Mouse (Mus musculus): ENCODE results near the gene Nfam1. TPM values are rescaled to one million over a fixed set of nuclear protein-coding genes. Genes with fewer than 3 reads are reported as not detected.

The Nfam1 gene
- polyA plus RNA-seq, 1 experiment from 2014 or later, result 2.1 TPM

DNA sequence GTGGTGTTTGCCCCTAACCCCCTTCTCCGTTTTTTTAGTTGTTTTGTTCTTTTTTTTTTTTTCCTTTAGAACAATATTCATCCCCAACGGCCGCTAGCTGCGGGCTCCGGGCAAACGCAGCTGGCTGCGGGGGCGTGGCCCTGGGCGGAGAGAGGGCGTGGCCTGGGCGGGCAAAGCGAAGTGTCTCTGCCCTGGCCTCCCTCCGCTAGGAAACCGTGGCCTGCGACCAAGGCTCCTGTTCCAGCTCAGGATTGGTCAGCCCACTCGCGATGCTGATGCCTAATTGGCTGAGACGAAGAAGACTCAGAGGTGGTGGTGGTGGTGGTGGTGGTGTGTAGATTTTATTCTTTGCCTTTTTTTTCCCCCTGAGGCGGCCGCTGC, 45.4 kb downstream of the Nfam1 start, which contains the start of gene Tcf20:
Tcf20 (minus strand) TSS at position 141 of the 381 bp plus-strand sequence.
- under 1% methylated on average over 20 of the region's 20 CpGs for WGBS
- Histone ChIP-seq H3K4me2 (peak within 1 kb of the TSS; percentile 86), H3K4me3 (peak within 1 kb of the TSS; percentile 48), H3K27ac (replicated peaks) (peak within 1 kb of the TSS; percentile 51; the same call in 1 of the 2 replicates), H3K36me3 (no peaks in the 10 kb centered on the region), H3K4me1 (peaks cover 42% of the 10 kb centered on the region), H3K27me3 (replicated peaks) (peaks cover 60% of the 10 kb centered on the region), H3K9ac (peak within 1 kb of the TSS; percentile 70), H3K9me3 (no peaks in the 10 kb centered on the region)
- peak; percentile 80 for ATAC-seq (ENCODE audit: extremely low read depth, insufficient number of reproducible peaks, low FRiP score, low TSS enrichment)

DNA sequence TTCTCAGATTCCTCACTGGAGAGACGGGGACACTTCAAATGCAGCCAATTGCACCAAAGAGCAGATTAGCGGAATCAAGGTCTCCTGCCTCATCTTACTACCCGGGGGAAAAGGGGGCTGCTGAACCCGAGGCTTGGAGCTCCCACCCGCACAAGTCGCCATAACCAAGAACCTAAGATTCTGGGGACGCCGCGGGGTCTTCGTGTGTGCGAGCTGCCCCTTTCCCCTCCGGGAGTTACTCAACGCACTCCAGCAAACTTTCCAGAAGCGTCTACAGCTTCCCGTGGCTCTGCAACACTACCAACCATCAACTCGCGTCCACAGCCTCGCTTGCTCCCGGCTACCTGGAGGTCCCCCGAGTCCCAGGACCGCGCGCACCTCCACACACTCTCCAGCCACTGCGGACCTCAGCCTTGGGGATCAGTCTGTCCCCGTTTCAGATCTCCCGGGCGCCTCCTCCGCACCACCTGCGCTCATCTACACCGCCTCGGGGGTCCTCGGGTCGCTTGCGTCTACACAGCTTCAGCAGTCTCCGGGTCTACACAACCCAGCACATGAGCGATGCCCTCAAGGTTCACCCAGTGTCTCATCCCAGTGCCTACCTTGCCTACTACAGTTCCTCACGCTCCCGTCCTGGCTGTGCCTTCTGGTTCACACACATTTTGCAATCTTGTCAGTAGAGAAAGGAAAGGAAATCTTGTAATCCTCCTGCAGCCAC, 45.9 kb downstream of the Nfam1 start:
- Histone ChIP-seq H3K27me3 (replicated peaks) (peaks cover 61% of the 10 kb centered on the region), H3K4me1 (peaks cover 47% of the 10 kb centered on the region), H3K9me3 (no peaks in the 10 kb centered on the region)

DNA sequence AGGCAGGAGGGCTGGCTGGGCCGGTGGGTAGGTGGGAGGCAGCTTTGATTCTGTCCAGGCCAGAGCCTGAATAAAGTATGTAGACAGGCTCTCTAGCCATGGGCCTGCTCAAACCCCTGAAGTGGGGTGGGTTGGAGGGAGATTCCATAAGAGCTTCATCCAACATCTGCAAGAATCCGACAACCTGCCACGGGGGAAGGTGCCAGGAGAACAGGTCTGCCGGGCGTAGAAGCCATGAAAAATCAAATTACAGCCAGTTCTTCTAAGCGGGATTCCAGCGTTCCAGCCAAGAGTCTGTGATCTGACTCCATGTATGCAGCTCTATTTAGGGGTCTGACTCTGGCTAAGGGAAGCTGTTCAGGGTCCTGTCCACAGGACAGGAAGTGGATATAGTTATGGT, 48.5 kb downstream of the Nfam1 start:
- Histone ChIP-seq H3K4me1 (peaks cover 55% of the 10 kb centered on the region), H3K4me3 (no peak overlapping the region), H3K27me3 (replicated peaks) (peaks cover 64% of the 10 kb centered on the region), H3K9me3 (no peaks in the 10 kb centered on the region), H3K9ac (no peak overlapping the region), H3K36me3 (no peaks in the 10 kb centered on the region), H3K4me2 (no peak overlapping the region), H3K27ac (replicated peaks) (no peak overlapping the region)
- ATAC-seq (ENCODE audit: extremely low read depth, insufficient number of reproducible peaks, low FRiP score, low TSS enrichment), result no peak
- 71% methylated on average over 7 of the region's 7 CpGs for WGBS

More for the DNA sequence above, 45.9 kb downstream of the Nfam1 start:
- no peak overlapping the region for H3K27ac ChIP-seq (replicated peaks)
- H3K9ac ChIP-seq, result peak overlapping the region; percentile 70
- 1% methylated on average over 38 of the region's 38 CpGs for WGBS
- peak overlapping the region; percentile 86 for H3K4me2 ChIP-seq
- H3K4me3 ChIP-seq, result peak overlapping the region; percentile 48
- no peak for ATAC-seq (ENCODE audit: extremely low read depth, insufficient number of reproducible peaks, low FRiP score, low TSS enrichment)
- H3K36me3 ChIP-seq, result no peaks in the 10 kb centered on the region

DNA sequence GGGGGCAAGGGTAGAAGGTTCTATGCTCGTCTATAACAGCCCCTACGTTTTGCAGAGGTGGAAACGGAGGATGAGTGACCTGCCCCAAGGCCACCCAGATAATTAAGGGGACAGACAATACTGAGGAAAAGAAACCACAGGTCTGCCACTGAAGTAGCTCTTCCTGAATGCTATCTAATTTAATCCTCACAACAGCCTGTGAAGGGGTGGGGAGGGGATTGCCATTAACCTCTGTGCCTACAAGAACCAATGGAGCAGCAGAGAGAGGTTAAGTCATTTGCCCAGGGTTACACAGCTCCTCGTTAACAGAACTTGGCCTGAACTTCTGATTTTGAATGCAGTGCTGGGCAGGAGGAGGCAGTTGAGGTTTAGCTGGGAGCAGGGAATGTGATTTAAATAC, 49.0 kb downstream of the Nfam1 start:
- H3K4me2 ChIP-seq, result no peak overlapping the region
- no peaks in the 10 kb centered on the region for H3K9me3 ChIP-seq
- peaks cover 59% of the 10 kb centered on the region for H3K27me3 ChIP-seq (replicated peaks)
- H3K4me1 ChIP-seq, result peaks cover 54% of the 10 kb centered on the region
- H3K4me3 ChIP-seq, result no peak overlapping the region
- 58% methylated on average over 4 of the region's 4 CpGs for WGBS
- H3K36me3 ChIP-seq, result no peaks in the 10 kb centered on the region
- no peak overlapping the region for H3K27ac ChIP-seq (replicated peaks)
- H3K9ac ChIP-seq, result 0 out of 2 replicates have a peak overlapping the region, but pooled peaks have one; percentile 14
- no peak for ATAC-seq (ENCODE audit: extremely low read depth, insufficient number of reproducible peaks, low FRiP score, low TSS enrichment)

DNA sequence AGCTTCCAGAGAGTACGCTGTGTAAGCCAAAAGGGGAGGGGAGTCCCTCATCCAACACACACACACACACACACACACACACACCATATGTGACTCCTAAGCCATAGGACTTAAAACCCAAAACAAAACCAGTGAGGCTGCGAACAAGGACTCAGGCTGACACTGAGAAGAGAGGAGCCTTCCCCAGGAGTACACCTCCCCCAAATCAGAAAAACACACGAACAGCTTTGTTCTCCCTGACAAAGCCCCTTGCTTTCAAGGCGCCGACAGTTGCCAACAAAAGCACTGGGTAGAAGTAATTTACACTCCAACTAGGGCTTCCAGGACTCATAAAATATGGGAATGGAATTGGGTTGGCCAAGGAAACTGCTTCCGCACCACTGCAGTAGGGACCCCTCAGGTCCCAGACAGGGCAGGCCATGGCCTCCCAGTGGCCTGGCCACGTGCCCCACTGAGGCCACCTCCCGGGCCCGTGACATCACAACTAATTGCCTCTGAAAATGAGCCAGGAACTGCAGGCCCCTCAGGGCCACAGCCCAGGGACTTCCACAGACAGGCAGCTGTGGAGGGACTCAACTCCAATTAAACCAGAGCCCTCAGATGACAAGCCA, 49.6 kb downstream of the Nfam1 start:
- no peaks in the 10 kb centered on the region for H3K9me3 ChIP-seq
- H3K27me3 ChIP-seq (replicated peaks), result peaks cover 57% of the 10 kb centered on the region
- H3K4me1 ChIP-seq, result peaks cover 49% of the 10 kb centered on the region
- no peak for ATAC-seq (ENCODE audit: extremely low read depth, insufficient number of reproducible peaks, low FRiP score, low TSS enrichment)
- peak overlapping the region; percentile 53 for H3K4me2 ChIP-seq
- no peak overlapping the region for H3K9ac ChIP-seq
- 35% methylated on average over 9 of the region's 9 CpGs for WGBS
- 0 out of 2 replicates have a peak overlapping the region, but pooled peaks have one; percentile 0 for H3K27ac ChIP-seq (replicated peaks)
- H3K36me3 ChIP-seq, result no peaks in the 10 kb centered on the region
- no peak overlapping the region for H3K4me3 ChIP-seq

DNA sequence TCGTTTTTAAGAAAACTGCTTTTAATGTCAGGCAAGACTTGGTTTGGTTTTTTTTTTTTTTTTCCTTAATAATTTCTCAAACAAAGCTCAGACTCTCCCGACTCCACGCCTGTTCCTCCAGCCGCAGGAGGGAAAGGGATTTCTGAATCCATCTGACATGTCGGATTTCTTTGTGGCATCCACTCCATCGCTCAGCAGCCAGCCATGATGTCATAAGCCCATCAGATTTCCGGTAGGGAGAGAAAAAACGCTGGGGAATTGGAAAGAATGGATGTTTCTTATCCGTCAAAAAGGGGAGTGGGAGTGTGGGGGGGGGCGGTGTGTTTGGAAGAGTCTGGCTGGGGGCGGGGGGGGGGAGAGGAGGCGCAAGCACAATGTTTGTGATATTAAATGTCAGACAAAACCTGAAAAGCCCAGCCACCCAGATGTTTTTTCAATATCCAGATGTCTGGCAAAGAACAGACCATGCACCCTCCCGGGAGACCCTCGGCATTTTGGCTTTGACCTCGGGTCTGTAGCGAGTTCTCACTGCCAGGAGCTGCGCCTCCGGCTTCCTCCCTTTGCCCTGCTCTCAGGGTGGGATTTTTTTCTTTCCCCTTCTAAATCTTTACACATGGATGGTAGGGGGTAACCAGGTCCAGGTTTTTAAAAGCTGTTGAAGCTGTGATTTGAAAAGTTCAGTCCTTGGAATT, 50.2 kb downstream of the Nfam1 start:
- Histone ChIP-seq H3K27ac (replicated peaks) (0 out of 2 replicates have a peak overlapping the region, but pooled peaks have one; percentile 0), H3K36me3 (no peaks in the 10 kb centered on the region), H3K9me3 (no peaks in the 10 kb centered on the region), H3K4me3 (no peak overlapping the region), H3K27me3 (replicated peaks) (peaks cover 57% of the 10 kb centered on the region), H3K4me1 (peaks cover 43% of the 10 kb centered on the region), H3K4me2 (peak overlapping the region; percentile 53), H3K9ac (no peak overlapping the region)
- WGBS, result 25% methylated on average over 18 of the region's 18 CpGs
- ATAC-seq (ENCODE audit: extremely low read depth, insufficient number of reproducible peaks, low FRiP score, low TSS enrichment), result no peak

DNA sequence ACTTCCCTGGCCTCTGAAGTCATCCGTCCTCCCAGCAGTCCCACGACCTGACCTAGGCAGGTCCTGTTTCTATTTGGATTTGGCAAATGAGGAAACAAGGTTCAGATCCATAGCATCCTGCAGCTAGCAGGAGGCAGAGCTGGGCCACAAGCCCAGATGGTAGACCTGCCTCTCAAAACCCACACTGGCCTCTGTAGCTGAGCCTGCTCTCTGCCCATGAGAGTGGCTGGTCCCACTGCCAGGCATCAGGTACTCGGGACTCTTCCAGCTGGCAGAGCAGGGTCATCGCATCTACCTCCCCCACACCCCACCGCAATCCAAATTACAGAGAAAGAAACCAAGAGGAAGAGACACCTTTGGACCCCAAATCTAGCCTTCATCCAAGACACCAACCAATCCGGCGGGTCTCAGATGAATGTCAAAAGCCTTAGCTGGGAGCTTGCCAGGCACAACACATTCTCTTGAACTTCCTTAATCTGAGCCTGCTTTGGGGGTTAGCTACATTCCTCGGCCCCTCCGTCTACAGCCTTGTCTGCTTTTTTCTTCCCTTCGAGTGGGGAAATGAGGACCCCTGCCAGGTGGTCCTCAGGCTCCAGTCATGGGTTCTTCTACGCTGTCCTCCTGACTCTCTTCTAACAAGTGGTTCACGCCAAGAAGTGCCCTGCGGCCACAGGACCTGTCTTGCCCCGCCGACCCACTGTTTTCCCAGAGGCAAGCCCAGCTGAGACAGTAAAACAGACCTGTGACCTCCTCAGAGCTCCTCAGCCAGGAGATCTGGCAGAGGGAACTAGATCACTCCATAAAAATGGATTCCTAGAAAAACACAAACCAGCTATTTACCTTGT, 51.2 kb downstream of the Nfam1 start:
- Histone ChIP-seq H3K36me3 (no peaks in the 10 kb centered on the region), H3K4me1 (peaks cover 36% of the 10 kb centered on the region), H3K9ac (0 out of 2 replicates have a peak overlapping the region, but pooled peaks have one; percentile 3), H3K27me3 (replicated peaks) (peaks cover 55% of the 10 kb centered on the region), H3K27ac (replicated peaks) (no peak overlapping the region), H3K4me3 (no peak overlapping the region), H3K9me3 (no peaks in the 10 kb centered on the region), H3K4me2 (no peak overlapping the region)
- ATAC-seq (ENCODE audit: extremely low read depth, insufficient number of reproducible peaks, low FRiP score, low TSS enrichment), result no peak
- WGBS, result 43% methylated on average over 15 of the region's 15 CpGs

DNA sequence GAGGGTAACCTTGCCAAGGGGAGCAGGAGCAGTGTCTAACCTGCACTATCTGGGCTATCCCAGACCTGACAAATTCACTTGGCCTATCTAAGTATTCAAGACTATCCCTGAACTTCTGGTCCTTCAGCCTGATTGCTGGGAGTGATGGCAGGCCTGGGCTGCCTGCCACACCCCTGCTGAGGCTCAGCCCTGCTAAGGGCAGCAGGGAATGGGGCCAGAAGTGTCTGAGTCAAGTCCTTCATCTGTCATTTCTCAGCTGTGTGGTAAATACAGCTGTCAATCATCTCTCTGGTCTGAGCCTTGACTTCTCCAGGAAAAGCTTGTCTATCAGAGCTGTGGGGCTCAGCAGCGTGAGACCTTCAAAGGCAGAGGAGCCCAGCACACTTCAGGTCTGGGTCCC, 53.6 kb downstream of the Nfam1 start:
- Histone ChIP-seq H3K4me3 (no peak overlapping the region), H3K36me3 (no peaks in the 10 kb centered on the region), H3K27me3 (replicated peaks) (peaks cover 31% of the 10 kb centered on the region), H3K4me2 (no peak overlapping the region), H3K9me3 (no peaks in the 10 kb centered on the region), H3K9ac (no peak overlapping the region), H3K4me1 (peaks cover 35% of the 10 kb centered on the region), H3K27ac (replicated peaks) (no peak overlapping the region)
- ATAC-seq (ENCODE audit: extremely low read depth, insufficient number of reproducible peaks, low FRiP score, low TSS enrichment), result no peak
- 69% methylated on average over 1 of the region's 1 CpGs for WGBS

DNA sequence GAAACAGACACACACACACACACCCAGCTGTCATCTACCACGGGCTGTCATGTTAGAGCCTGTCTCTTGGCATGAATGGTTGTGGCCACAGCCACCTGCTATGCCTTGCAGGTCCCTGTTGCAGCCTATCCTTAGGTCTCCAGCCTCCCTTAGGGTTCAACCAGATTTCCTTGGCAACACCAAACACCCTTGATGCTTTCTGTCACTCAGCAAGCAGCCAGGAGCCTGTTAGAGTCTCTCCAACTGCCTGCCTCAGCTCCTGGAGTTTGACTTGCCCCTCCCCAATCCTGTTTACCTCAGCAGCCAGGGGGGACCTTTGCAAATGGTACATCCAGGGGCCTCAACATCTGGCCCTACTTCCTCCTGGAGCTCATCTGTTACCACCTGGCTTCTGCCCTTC, 58.6 kb downstream of the Nfam1 start:
- 74% methylated on average over 1 of the region's 1 CpGs for WGBS

DNA sequence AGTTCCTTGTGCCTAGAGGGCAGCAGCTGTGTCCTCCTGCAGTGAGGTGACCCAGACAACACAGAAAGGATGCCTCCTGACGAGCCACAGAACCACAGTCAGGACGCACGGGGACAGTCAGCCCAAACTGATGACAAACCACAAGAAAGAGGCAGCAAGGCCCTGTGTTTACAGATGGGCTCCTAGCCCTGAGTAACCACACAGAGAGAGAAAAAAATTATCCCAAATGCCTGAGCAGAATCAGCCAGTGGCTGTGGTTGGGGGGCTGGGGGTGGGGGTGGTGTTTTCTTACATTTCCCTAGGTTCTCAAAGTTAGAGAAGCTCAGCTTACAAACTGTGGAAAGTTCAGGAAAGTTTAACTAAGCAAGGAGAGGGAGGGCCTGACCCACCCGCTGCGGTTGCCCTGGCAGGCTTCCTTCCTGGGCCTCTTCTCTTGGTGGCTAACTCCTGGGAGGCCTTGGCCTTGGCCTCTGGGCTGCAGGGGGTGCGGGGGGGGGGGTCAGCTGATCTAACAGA, 63.8 kb downstream of the Nfam1 start:
- Histone ChIP-seq H3K4me2 (no peak overlapping the region), H3K27ac (replicated peaks) (peak overlapping the region; percentile 24; the same call in 1 of the 2 replicates), H3K9ac (peak overlapping the region; percentile 42), H3K4me1 (peaks cover 26% of the 10 kb centered on the region), H3K27me3 (replicated peaks) (peaks cover 43% of the 10 kb centered on the region), H3K4me3 (no peak overlapping the region), H3K36me3 (no peaks in the 10 kb centered on the region), H3K9me3 (no peaks in the 10 kb centered on the region)
- 45% methylated on average over 6 of the region's 6 CpGs for WGBS
- ATAC-seq (ENCODE audit: extremely low read depth, insufficient number of reproducible peaks, low FRiP score, low TSS enrichment), result no peak

More for the DNA sequence above, 58.6 kb downstream of the Nfam1 start:
- ATAC-seq (ENCODE audit: extremely low read depth, insufficient number of reproducible peaks, low FRiP score, low TSS enrichment), result no peak
- Histone ChIP-seq H3K4me1 (peaks cover 12% of the 10 kb centered on the region), H3K9ac (0 out of 2 replicates have a peak overlapping the region, but pooled peaks have one; percentile 12), H3K27me3 (replicated peaks) (peaks cover 3% of the 10 kb centered on the region; the same call in 1 of the 2 replicates), H3K4me3 (no peak overlapping the region), H3K4me2 (no peak overlapping the region), H3K9me3 (no peaks in the 10 kb centered on the region), H3K27ac (replicated peaks) (no peak overlapping the region), H3K36me3 (no peaks in the 10 kb centered on the region)
